Mouse (Mus musculus) cerebellum, adult 18-20 months (tissue): ENCODE measurements at regions not wholly inside any gene's neighbourhood (a gene's known extent, or its start where the extent isn't known, plus 50 kb on each side); places are given as distances from the start of the nearest gene placed in this dataset.

ENCODE experiments used
- DNase-seq, 2 experiments: peaks; one replicate each; pipeline ENCODE4 v3.0.0; 2021

DNA sequence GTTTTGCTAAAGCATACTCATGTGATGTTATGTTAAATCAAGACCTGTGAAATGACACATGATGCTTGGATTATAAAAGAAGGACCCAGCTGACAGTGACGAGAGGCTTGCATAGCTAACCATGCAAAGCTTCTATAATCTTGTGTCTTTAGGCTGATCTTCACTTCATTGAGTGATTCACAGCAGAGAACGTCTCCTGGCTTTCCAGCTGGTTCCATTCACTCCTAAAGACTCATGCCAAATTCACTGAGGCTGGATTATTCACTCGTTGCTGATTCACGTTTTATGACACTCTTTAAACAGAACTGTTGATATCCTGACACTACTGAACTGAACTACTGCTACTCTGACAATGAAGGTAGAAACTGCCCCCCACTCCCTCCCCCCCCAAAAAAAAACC, 1642.4 kb upstream of the Slc39a10 start:
- DNase-seq, result no peak

DNA sequence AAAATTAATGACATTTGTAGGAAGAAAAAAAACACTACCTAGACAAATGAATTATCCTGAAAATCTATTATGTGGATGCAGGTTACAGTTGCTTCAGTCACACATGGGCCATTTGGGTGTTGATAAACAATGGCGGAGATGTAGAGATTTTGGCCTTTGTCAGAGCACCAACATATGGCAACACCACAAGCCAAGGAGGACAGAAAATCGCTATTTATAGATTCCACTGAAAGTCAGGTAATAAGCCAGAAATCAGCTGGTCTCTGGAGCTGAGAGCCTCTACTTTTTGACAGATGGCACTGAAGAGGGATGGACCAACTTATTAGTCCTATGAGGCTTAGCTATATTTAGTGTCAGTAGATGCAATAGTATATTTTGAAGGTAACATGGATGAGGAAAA, 1640.7 kb upstream of the Slc39a10 start:
- peak; percentile 73 to 83 for DNase-seq

DNA sequence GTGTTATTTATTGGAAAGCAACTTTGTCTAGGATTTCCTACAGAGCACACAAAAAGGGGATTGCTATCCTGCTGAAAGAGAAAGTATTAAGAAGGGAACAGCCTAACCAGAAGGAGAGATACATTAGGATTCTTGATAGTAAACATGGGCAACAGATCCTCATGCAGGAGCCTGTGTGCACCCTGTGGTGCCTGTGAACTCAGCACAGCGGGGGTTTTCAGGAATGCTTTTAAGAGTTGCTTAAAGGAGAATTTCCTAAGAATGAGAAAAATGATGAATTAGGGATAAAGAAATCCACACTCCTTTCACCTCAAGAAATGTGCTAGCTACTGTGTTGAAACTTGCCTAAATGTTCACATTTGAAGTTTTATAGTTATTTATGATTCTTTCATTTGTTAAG, 1596.1 kb upstream of the Slc39a10 start:
- DNase-seq, result peak; percentile 18 to 27

DNA sequence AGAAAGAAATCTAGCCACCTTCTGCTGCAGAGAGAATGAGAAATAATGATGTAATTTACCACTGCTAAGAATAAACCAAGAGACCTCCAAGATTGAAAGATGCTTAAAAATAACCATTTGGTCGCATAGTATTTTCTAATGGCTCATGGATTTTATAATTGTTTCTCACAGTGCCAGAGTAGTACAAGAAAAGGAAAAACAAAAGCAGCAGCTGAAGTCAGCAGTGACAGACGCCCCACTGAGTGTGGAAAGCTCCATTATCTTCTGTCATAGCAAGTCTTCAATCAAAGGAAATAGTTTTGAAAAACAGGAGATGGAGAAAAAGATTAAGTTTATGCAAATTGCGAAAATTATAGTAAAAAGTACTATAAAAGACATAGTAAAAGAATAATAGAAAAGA, 1567.3 kb upstream of the Slc39a10 start:
- DNase-seq, result no peak
